ENCODE assay signal across 9 mouse cellular contexts in the genomic region with DNA sequence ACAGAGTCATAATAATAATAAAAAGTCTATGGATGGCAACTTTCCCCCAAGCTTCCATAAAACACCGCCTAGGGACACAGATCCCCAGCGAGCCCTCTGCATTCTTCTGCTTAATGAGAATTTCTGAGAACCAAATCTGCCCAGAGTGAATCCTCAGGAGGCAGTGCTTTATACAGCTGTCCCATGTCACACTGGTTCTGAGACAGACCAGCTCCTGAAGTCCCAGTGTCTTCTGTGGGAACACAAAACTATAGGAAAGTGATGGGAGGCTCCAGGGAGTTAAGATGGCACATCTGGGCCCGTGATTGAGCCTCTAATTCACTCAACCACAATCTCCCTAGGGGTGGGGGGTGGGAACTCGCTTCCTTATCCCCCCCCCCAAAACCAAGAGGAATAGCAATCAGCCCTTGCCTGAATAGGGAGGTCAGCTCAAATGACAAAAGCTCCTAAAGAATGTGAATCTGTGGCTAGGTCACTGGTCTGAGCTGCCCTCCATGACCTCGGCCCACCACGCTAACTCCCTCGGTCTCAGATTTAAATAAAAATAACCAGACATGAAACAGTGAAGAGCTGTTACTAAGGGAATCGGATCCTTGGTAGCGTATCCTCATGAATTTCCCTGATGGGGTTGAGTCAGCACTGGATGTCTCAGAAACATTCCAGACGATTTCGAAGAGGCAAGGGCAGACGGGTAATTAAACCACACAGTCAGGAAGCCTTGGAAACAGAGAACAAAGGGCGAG.
A peak's percentile ranks its signal among the peaks of the same experiment; 100 is the strongest.
DNase-seq lines count a peak whose midpoint lies in the region; ATAC-seq and TF ChIP-seq lines count a peak whose summit lies in the region.
"Had no signal": no experiment of that assay in that cellular context is flagged by ENCODE, and none has a peak within 500 bp of the region (broad histone marks: within the 10 kb centered on the region; RNA-seq: fewer than 3 reads in every experiment).

No protein-coding gene starts in this region.

- no peak overlapping the region for H3K27ac ChIP-seq in lung, embryonic 14.5 days (ENCODE audit: low read depth)
- no peak overlapping the region for H3K27ac ChIP-seq in forebrain, embryonic 16.5 days (ENCODE audit: low read length)
- peak overlapping the region; percentile 28; the same call in 1 of the 2 replicates for H3K27ac ChIP-seq in limb, embryonic 13.5 days
- H3K27ac ChIP-seq in liver, embryonic 12.5 days = no peak overlapping the region
- H3K27ac ChIP-seq: heart, embryonic 13.5 days had no signal

- 30% methylated on average over 13 of the region's 13 CpGs for WGBS in lung, embryonic 14.5 days
- WGBS in forebrain, embryonic 16.5 days = 9% methylated on average over 13 of the region's 13 CpGs
- 16% methylated on average over 13 of the region's 13 CpGs for WGBS in limb, embryonic 13.5 days
- WGBS in liver, embryonic 12.5 days (ENCODE audit: insufficient replicate concordance) = 37% methylated on average over 13 of the region's 13 CpGs

- DNase-seq in lung, embryonic 14.5 days = peak; percentile 39
- no peak for DNase-seq in lung, postnatal 36 days
- no peak for DNase-seq in layer of hippocampus, adult 9-11 months
- no peak for DNase-seq in natural killer cell, adult 2 months (ENCODE audit: low spot score in 2 of 2)

- H3K4me3 ChIP-seq in lung, embryonic 14.5 days (ENCODE audit: low read depth, low read length) = no peak overlapping the region
- no peak overlapping the region for H3K4me3 ChIP-seq in forebrain, embryonic 16.5 days (replicated peaks; ENCODE audit: low read length)
- no peak overlapping the region for H3K4me3 ChIP-seq in limb, embryonic 13.5 days
- no peak overlapping the region for H3K4me3 ChIP-seq in liver, embryonic 12.5 days
- H3K4me3 ChIP-seq: heart, embryonic 13.5 days had no signal

- H3K36me3 ChIP-seq in lung, embryonic 14.5 days (ENCODE audit: insufficient read depth) = no peaks in the 10 kb centered on the region
- no peaks in the 10 kb centered on the region for H3K36me3 ChIP-seq in forebrain, embryonic 16.5 days (ENCODE audit: control insufficient read depth, insufficient read depth)
- H3K36me3 ChIP-seq in limb, embryonic 13.5 days = no peaks in the 10 kb centered on the region
- H3K36me3 ChIP-seq in liver, embryonic 12.5 days = no peaks in the 10 kb centered on the region
- H3K36me3 ChIP-seq: heart, embryonic 13.5 days had no signal

- H3K27me3 ChIP-seq in lung, embryonic 14.5 days (ENCODE audit: insufficient read depth, low read length) = no peaks in the 10 kb centered on the region
- H3K27me3 ChIP-seq in forebrain, embryonic 16.5 days (replicated peaks; ENCODE audit: control insufficient read depth, insufficient read depth, low read length) = no peaks in the 10 kb centered on the region
- H3K27me3 ChIP-seq in limb, embryonic 13.5 days = peaks cover 25% of the 10 kb centered on the region
- H3K27me3 ChIP-seq in liver, embryonic 12.5 days (replicated peaks) = no peaks in the 10 kb centered on the region

- ATAC-seq in lung, embryonic 14.5 days (ENCODE audit: insufficient read depth) = no peak; the same call in 1 of the 2 replicates
- peak; percentile 56 for ATAC-seq in forebrain, embryonic 16.5 days
- peak; percentile 29; the same call in 1 of the 2 replicates for ATAC-seq in limb, embryonic 13.5 days (ENCODE audit: low FRiP score, low read depth)
- ATAC-seq in inflammation-experienced regulatory T-cells, adult 6 months = no peak
- ATAC-seq in liver, embryonic 12.5 days = no peak

- no peaks in the 10 kb centered on the region for H3K9me3 ChIP-seq in lung, embryonic 14.5 days (ENCODE audit: low read depth, low read length)
- H3K9me3 ChIP-seq in forebrain, embryonic 16.5 days (ENCODE audit: control insufficient read depth, low read length) = no peaks in the 10 kb centered on the region
- no peaks in the 10 kb centered on the region for H3K9me3 ChIP-seq in limb, embryonic 13.5 days
- no peaks in the 10 kb centered on the region; the same call in 1 of the 2 replicates for H3K9me3 ChIP-seq in liver, embryonic 12.5 days (replicated peaks)
- H3K9me3 ChIP-seq: heart, embryonic 13.5 days had no signal

- TF ChIP-seq CTCF in lung, embryonic 14.5 days (IDR thresholded peaks at IDR 0.05; ENCODE audit: low read depth) = no peak

- peaks cover 4% of the 10 kb centered on the region; the same call in 1 of the 2 replicates for H3K4me1 ChIP-seq in lung, embryonic 14.5 days (ENCODE audit: insufficient read depth)
- H3K4me1 ChIP-seq in forebrain, embryonic 16.5 days (replicated peaks; ENCODE audit: control insufficient read depth, insufficient read depth, low read length) = peaks cover 9% of the 10 kb centered on the region; the same call in 1 of the 2 replicates
- peaks cover 34% of the 10 kb centered on the region for H3K4me1 ChIP-seq in limb, embryonic 13.5 days
- H3K4me1 ChIP-seq in liver, embryonic 12.5 days = no peaks in the 10 kb centered on the region

- no peak overlapping the region for H3K9ac ChIP-seq in lung, embryonic 14.5 days
- no peak overlapping the region for H3K9ac ChIP-seq in forebrain, embryonic 16.5 days (replicated peaks; ENCODE audit: low read depth, low read length)
- no peak overlapping the region for H3K9ac ChIP-seq in limb, embryonic 13.5 days
- no peak overlapping the region for H3K9ac ChIP-seq in liver, embryonic 12.5 days
- H3K9ac ChIP-seq: heart, embryonic 13.5 days had no signal

- no peak overlapping the region for H3K4me2 ChIP-seq in lung, embryonic 14.5 days
- no peak overlapping the region for H3K4me2 ChIP-seq in forebrain, embryonic 16.5 days (ENCODE audit: low read length)
- no peak overlapping the region for H3K4me2 ChIP-seq in limb, embryonic 13.5 days (replicated peaks)
- H3K4me2 ChIP-seq in liver, embryonic 12.5 days = no peak overlapping the region
- H3K4me2 ChIP-seq: heart, embryonic 13.5 days had no signal

Comparison
In these comparisons a context has a peak if more than half of its experiments do, and no peak if none do; other contexts are left out.
1. ATAC-seq: peak in forebrain, embryonic 16.5 days (single experiment) and limb, embryonic 13.5 days (single experiment); none in lung, embryonic 14.5 days (single experiment), inflammation-experienced regulatory T-cells, adult 6 months (single experiment) and liver, embryonic 12.5 days (single experiment).